Mouse (Mus musculus) neural tube, embryonic 14.5 days (tissue): ENCODE results near the gene Soat1. TPM values are rescaled to one million over a fixed set of nuclear protein-coding genes. Genes with fewer than 3 reads are reported as not detected.

ENCODE experiments used
- ATAC-seq: fragments of 200-750 bp; cut with Nextera tagmentation; 2 replicates; pipeline ENCODE4 v1.8.0; 2017; ENCODE audit warnings: low read depth, mild to moderate bottlenecking, moderate TSS enrichment, moderate library complexity
- H3K27ac ChIP-seq: fragments of 300-500 bp; sonication (generic); 2 replicates; pipeline ENCODE4 v1.5.1; 2014; ENCODE audit warnings: low read depth, mild to moderate bottlenecking, control low read depth, low read length, moderate library complexity, mixed read lengths
- H3K27me3 ChIP-seq: fragments of 300-500 bp; sonication (generic); 2 replicates; pipeline ENCODE4 v1.6.1; 2014; ENCODE audit warnings: low read length; ENCODE audit not compliant: control insufficient read depth, insufficient read depth
- H3K36me3 ChIP-seq: fragments of 300-500 bp; sonication (generic); 2 replicates; pipeline ENCODE4 v1.6.1; 2014; ENCODE audit warnings: low read length, mixed read lengths; ENCODE audit not compliant: control insufficient read depth, insufficient read depth
- H3K4me1 ChIP-seq: fragments of 300-500 bp; sonication (generic); 2 replicates; pipeline ENCODE4 v1.6.1; 2014; ENCODE audit warnings: low read length; ENCODE audit not compliant: control insufficient read depth, insufficient read depth
- H3K4me2 ChIP-seq: fragments of 300-500 bp; sonication (generic); 2 replicates; pipeline ENCODE4 v1.6.1; 2014; ENCODE audit warnings: mild to moderate bottlenecking, low read depth, low read length, control low read depth
- H3K4me3 ChIP-seq: fragments of 300-500 bp; sonication (generic); 2 replicates; pipeline ENCODE4 v1.5.1; 2014; ENCODE audit warnings: low read depth, low read length, control low read depth, mixed read lengths
- H3K9ac ChIP-seq: fragments of 300-500 bp; sonication (generic); replicated peaks from 2 replicates; pipeline ENCODE4 v1.6.1; 2014; ENCODE audit warnings: low read depth, mild to moderate bottlenecking, control low read depth, low read length, mixed read lengths
- H3K9me3 ChIP-seq: fragments of 300-500 bp; sonication (generic); 2 replicates; pipeline ENCODE4 v1.6.1; 2016; ENCODE audit warnings: low read length; ENCODE audit not compliant: control insufficient read depth
- WGBS: fragments of 180-500 bp; shearing (Covaris S2); extraction: QIAGEN DNeasy Blood & Tissue Kit; methylation state at CpG from one replicate; pipeline ENCODE4 v1.1.7; 2014; 5-methylcytosine and 5-hydroxymethylcytosine counted together
- polyA plus RNA-seq: library from polyadenylated mRNA; unstranded; fragments of >200 nt; fragmentation: Nextera tagmentation; extraction: Ambion mirVana; gene quantifications from 2 replicates; pipeline ENCODE4 v1.2.1, GENCODE M21; 2014

Soat1 gene
- polyA plus RNA-seq, 1 experiment from 2014 or later: 8.9 TPM

- no peak overlapping the region for H3K27ac ChIP-seq
- WGBS: 89% methylated on average over 6 of the region's 6 CpGs
- no peak overlapping the region for H3K4me2 ChIP-seq
- H3K4me3 ChIP-seq: no peak overlapping the region
- no peaks in the 10 kb centered on the region for H3K4me1 ChIP-seq
- no peaks in the 10 kb centered on the region; the same call in 1 of the 2 replicates for H3K36me3 ChIP-seq
- H3K9ac ChIP-seq: no peak overlapping the region
- no peak for ATAC-seq
- H3K27me3 ChIP-seq: no peaks in the 10 kb centered on the region
- H3K9me3 ChIP-seq: no peaks in the 10 kb centered on the region
Observed at GRCm38 (mm10) chr1:156442776-156443175, 31.4 kb downstream of the Soat1 start.

GRCm38 (mm10) chr1:156442266-156442665 lies 31.9 kb downstream of the Soat1 start:
- H3K27ac ChIP-seq: no peak overlapping the region
- no peak for ATAC-seq
- whole genome bisulfite sequencing: 94% methylated on average over 12 of the region's 12 CpGs
- H3K36me3 ChIP-seq: peaks cover 3% of the 10 kb centered on the region; the same call in 1 of the 2 replicates
- no peak overlapping the region for H3K9ac ChIP-seq
- no peaks in the 10 kb centered on the region for H3K4me1 ChIP-seq
- H3K27me3 ChIP-seq: no peaks in the 10 kb centered on the region
- no peak overlapping the region for H3K4me2 ChIP-seq
- H3K9me3 ChIP-seq: no peaks in the 10 kb centered on the region
- no peak overlapping the region for H3K4me3 ChIP-seq

- no peak for ATAC-seq
- H3K4me3 ChIP-seq: no peak overlapping the region
- H3K9ac ChIP-seq: no peak overlapping the region
- no peaks in the 10 kb centered on the region for H3K27me3 ChIP-seq
- H3K4me1 ChIP-seq: no peaks in the 10 kb centered on the region
- H3K4me2 ChIP-seq: no peak overlapping the region
- no peak overlapping the region for H3K27ac ChIP-seq
- peaks cover 7% of the 10 kb centered on the region; the same call in 1 of the 2 replicates for H3K36me3 ChIP-seq
- H3K9me3 ChIP-seq: no peaks in the 10 kb centered on the region
- 93% methylated on average over 5 of the region's 5 CpGs for WGBS
Observed at GRCm38 (mm10) chr1:156437726-156438125, 36.4 kb downstream of the Soat1 start.

GRCm38 (mm10) chr1:156437016-156437708 lies 37.0 kb downstream of the Soat1 start:
- Histone ChIP-seq H3K27me3 (no peaks in the 10 kb centered on the region), H3K36me3 (peaks cover 7% of the 10 kb centered on the region; the same call in 1 of the 2 replicates), H3K27ac (no peak overlapping the region), H3K4me3 (no peak overlapping the region), H3K4me2 (no peak overlapping the region), H3K4me1 (no peaks in the 10 kb centered on the region), H3K9ac (no peak overlapping the region), H3K9me3 (no peaks in the 10 kb centered on the region)
- ATAC-seq: no peak
- 93% methylated on average over 8 of the region's 8 CpGs for WGBS

GRCm38 (mm10) chr1:156433497-156433896 lies 40.6 kb downstream of the Soat1 start:
- H3K4me2 ChIP-seq: no peak overlapping the region
- no peaks in the 10 kb centered on the region for H3K4me1 ChIP-seq
- no peak overlapping the region for H3K27ac ChIP-seq
- no peak overlapping the region for H3K9ac ChIP-seq
- H3K4me3 ChIP-seq: no peak overlapping the region
- no peaks in the 10 kb centered on the region for H3K9me3 ChIP-seq
- WGBS: 95% methylated on average over 3 of the region's 3 CpGs
- no peak for ATAC-seq
- 0 out of 2 replicates have a peak, but pooled peaks cover 7% of the 10 kb centered on the region for H3K36me3 ChIP-seq
- H3K27me3 ChIP-seq: no peaks in the 10 kb centered on the region

GRCm38 (mm10) chr1:156432498-156432897 lies 41.6 kb downstream of the Soat1 start:
- no peak for ATAC-seq
- Histone ChIP-seq H3K27ac (no peak overlapping the region), H3K4me1 (no peaks in the 10 kb centered on the region), H3K36me3 (0 out of 2 replicates have a peak, but pooled peaks cover 5% of the 10 kb centered on the region), H3K9ac (no peak overlapping the region), H3K9me3 (no peaks in the 10 kb centered on the region), H3K4me3 (no peak overlapping the region), H3K4me2 (no peak overlapping the region), H3K27me3 (no peaks in the 10 kb centered on the region)
- WGBS: 83% methylated on average over 10 of the region's 10 CpGs

GRCm38 (mm10) chr1:156428434-156428833 lies 45.7 kb downstream of the Soat1 start:
- Histone ChIP-seq H3K4me1 (no peaks in the 10 kb centered on the region), H3K9me3 (no peaks in the 10 kb centered on the region), H3K27ac (no peak overlapping the region), H3K4me3 (no peak overlapping the region), H3K27me3 (no peaks in the 10 kb centered on the region), H3K9ac (no peak overlapping the region), H3K36me3 (no peaks in the 10 kb centered on the region), H3K4me2 (no peak overlapping the region)
- no peak for ATAC-seq
- 87% methylated on average over 6 of the region's 6 CpGs for WGBS

- no peaks in the 10 kb centered on the region for H3K9me3 ChIP-seq
- H3K4me2 ChIP-seq: no peak overlapping the region
- no peak overlapping the region for H3K4me3 ChIP-seq
- no peaks in the 10 kb centered on the region for H3K4me1 ChIP-seq
- WGBS: 94% methylated on average over 4 of the region's 4 CpGs
- H3K27ac ChIP-seq: no peak overlapping the region
- H3K9ac ChIP-seq: no peak overlapping the region
- ATAC-seq: no peak
- H3K36me3 ChIP-seq: no peaks in the 10 kb centered on the region
- no peaks in the 10 kb centered on the region for H3K27me3 ChIP-seq
Observed at GRCm38 (mm10) chr1:156425746-156426145, 48.4 kb downstream of the Soat1 start.

- Histone ChIP-seq H3K9ac (no peak overlapping the region), H3K4me2 (no peak overlapping the region), H3K36me3 (no peaks in the 10 kb centered on the region), H3K27ac (no peak overlapping the region), H3K4me1 (no peaks in the 10 kb centered on the region), H3K4me3 (no peak overlapping the region), H3K27me3 (no peaks in the 10 kb centered on the region), H3K9me3 (no peaks in the 10 kb centered on the region)
- no peak for ATAC-seq
- 90% methylated on average over 3 of the region's 3 CpGs for WGBS
Observed at GRCm38 (mm10) chr1:156424054-156424453, 50.1 kb downstream of the Soat1 start.
